Mouse (Mus musculus) cerebellum, adult 2 months (tissue): ENCODE data around the gene Rars2. TPM values are rescaled to one million over a fixed set of nuclear protein-coding genes. Genes with fewer than 3 reads are reported as not detected.
A peak's percentile ranks its signal among the peaks of the same experiment; 100 is the strongest.

Source experiments
- DNase-seq, 2 experiments: peaks; one replicate each; pipeline ENCODE4 v3.0.0; 2021
- H3K27ac ChIP-seq: fragments of 200-500 bp; 2 replicates; pipeline ENCODE4 v1.5.1; 2012; ENCODE audit warnings: low read length, control low read depth, inconsistent platforms; ENCODE audit not compliant: insufficient read depth
- H3K27me3 ChIP-seq: fragments of 200-500 bp; 2 replicates; pipeline ENCODE4 v1.6.1; 2012; ENCODE audit warnings: inconsistent platforms, mild to moderate bottlenecking, low read length, moderate library complexity; ENCODE audit not compliant: control insufficient read depth, insufficient read depth
- H3K4me1 ChIP-seq: fragments of 200-500 bp; 2 replicates; pipeline ENCODE4 v1.6.1; 2011; ENCODE audit warnings: low read length; ENCODE audit not compliant: control insufficient read depth, insufficient read depth
- H3K4me3 ChIP-seq: fragments of 200-500 bp; replicated peaks from 2 replicates; pipeline ENCODE3; 2011; ENCODE audit warnings: mild to moderate bottlenecking, low read depth, low read length, control low read depth; ENCODE audit not compliant: insufficient read depth
- CTCF ChIP-seq: fragments of 200-500 bp; IDR thresholded peaks from 2 replicates; pipeline ENCODE4 v1.5.1; 2011; ENCODE audit warnings: low read depth, mild to moderate bottlenecking, control low read depth, low read length, moderate library complexity, borderline replicate concordance; ENCODE audit not compliant: insufficient read depth
- POLR2A ChIP-seq: fragments of 200-500 bp; IDR thresholded peaks from 2 replicates; pipeline ENCODE4 v1.6.1; 2011; ENCODE audit warnings: low read length, control low read depth, borderline replicate concordance; ENCODE audit not compliant: insufficient read depth
- WGBS: fragments of 180-500 bp; shearing (Covaris S2); methylation state at CpG from one replicate; pipeline ENCODE4 v1.1.7; 2018; 5-methylcytosine and 5-hydroxymethylcytosine counted together
- polyA plus RNA-seq: library from polyadenylated mRNA; depleted of rRNA; stranded (reverse); fragments of >200 nt; gene quantifications from 2 replicates; pipeline ENCODE4 v1.2.3, GENCODE M21; 2012

Gene Rars2
- polyA plus RNA-seq, 1 experiment = 29.9 TPM

DNA sequence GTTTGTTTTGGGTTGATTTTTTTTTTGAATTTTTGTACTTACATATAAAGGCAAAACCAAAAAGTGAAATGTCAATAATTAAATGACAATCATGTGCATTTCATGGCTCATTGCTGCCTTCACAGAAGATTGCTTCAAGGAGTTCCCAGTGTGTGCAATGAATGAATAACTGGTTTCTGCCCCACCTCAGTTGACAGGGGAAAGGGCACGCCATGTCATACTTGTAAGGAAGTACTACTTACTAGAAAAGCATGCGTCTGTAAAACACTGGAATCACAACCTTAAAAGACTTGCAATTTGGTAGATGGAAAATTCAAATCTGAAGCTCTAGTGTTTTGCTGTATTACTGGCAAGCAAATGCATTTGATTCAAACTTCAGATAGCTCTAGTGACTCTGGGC, 44.3 kb downstream of the Rars2 start:
- DNase-seq = no peak
- WGBS = 94% methylated on average over 2 of the region's 2 CpGs
- Histone ChIP-seq H3K4me1 (no peaks in the 10 kb centered on the region), H3K4me3 (no peak overlapping the region), H3K27ac (no peak overlapping the region), H3K27me3 (no peaks in the 10 kb centered on the region)
- no peak for TF ChIP-seq POLR2A
- TF ChIP-seq CTCF = no peak

DNA sequence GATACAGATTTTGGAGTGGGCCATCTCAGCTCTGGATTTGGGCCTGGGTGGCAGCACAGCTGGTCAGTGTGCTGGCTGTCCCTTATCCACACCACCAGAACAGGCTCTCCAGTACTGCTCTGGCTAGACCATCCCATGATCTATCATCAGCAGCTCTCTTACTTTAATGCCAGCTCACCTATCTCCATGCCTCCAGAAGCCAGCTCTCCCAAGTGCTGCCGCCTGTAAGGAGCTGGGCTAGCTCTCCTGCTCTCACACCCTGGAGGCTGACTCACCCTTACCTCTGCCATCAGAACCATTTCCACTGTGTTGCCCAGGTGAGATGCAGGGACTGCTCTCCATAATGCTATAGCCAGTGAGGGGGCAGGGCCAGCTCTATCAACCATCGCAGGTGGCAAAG, 46.8 kb downstream of the Rars2 start:
- Histone ChIP-seq H3K27me3 (no peaks in the 10 kb centered on the region), H3K4me3 (no peak overlapping the region), H3K4me1 (no peaks in the 10 kb centered on the region), H3K27ac (no peak overlapping the region)
- DNase-seq = no peak
- 93% methylated on average over 2 of the region's 2 CpGs for WGBS
- no peak for TF ChIP-seq POLR2A
- TF ChIP-seq CTCF = no peak

DNA sequence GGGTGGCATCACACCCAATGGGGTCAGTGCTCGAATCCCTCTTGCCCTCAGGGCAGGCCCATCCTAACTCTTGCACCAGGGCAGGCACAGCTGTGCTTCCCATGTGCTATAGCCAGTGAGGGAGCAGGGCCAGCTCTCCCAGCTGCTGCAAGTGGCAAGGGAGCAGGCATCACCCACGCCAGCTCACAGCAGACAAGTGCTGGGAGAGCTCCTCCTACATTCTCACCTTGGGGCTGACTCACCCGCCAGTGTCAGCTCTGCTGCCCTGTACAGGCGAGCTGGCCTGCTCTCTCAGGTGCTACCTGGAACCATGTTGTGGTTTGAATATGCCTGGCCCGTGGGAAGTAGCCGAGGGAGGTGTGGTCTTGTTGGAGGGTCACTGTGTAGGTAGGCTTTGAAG, 47.2 kb downstream of the Rars2 start:
- Histone ChIP-seq H3K27me3 (no peaks in the 10 kb centered on the region), H3K4me3 (no peak overlapping the region), H3K27ac (no peak overlapping the region), H3K4me1 (no peaks in the 10 kb centered on the region)
- no peak for TF ChIP-seq POLR2A
- TF ChIP-seq CTCF = no peak
- DNase-seq = no peak
- 79% methylated on average over 6 of the region's 6 CpGs for WGBS

DNA sequence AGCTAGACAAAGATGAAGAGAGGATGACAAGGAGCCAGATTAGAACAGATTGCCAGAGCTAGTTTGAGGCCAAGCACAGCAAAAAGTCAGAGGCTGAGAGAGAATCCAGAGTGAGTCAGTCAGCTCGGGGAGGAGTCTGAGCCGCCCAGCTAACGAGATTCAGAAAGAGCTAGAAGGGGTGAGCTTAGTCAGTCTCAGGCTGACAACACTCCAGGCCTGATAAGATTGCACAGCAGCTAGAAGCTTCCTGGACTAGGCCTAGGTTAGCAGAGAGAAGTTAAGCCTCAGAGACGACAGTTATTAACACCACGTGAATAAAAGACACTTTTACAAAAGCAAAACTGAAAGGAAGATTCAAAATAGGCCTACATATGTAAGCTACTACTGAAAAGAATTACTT, 53.2 kb downstream of the Rars2 start:
- DNase-seq = no peak
- WGBS = 94% methylated on average over 5 of the region's 5 CpGs
- Histone ChIP-seq H3K4me1 (no peaks in the 10 kb centered on the region), H3K27me3 (no peaks in the 10 kb centered on the region), H3K27ac (no peak overlapping the region), H3K4me3 (no peak overlapping the region)
- TF ChIP-seq POLR2A (no peak), CTCF (no peak)

DNA sequence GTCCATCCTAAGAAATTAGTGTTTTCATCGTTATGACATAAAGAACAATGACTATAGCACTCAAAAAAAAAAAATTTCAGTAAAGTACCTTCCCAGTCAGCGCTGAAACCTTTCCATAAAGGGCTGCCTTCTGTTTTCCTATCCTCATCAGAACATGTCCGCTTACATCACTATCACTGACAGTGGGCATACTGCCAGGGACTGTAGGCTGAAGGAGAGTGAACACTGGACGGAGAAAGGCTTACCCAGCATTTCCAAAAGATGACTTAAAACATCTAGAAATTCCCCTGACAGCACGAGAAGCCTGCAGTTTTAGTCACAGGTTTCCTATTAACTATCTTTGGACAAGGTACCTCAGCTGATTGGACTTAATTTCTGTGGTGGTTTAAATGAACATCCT, 59.0 kb downstream of the Rars2 start:
- TF ChIP-seq POLR2A = no peak
- TF ChIP-seq CTCF = no peak
- Histone ChIP-seq H3K4me3 (no peak overlapping the region), H3K4me1 (peaks cover 6% of the 10 kb centered on the region; the same call in 1 of the 2 replicates), H3K27me3 (no peaks in the 10 kb centered on the region), H3K27ac (no peak overlapping the region)
- peak in 1 of 2 experiments; percentile 21 for DNase-seq
- WGBS = 72% methylated on average over 5 of the region's 5 CpGs

DNA sequence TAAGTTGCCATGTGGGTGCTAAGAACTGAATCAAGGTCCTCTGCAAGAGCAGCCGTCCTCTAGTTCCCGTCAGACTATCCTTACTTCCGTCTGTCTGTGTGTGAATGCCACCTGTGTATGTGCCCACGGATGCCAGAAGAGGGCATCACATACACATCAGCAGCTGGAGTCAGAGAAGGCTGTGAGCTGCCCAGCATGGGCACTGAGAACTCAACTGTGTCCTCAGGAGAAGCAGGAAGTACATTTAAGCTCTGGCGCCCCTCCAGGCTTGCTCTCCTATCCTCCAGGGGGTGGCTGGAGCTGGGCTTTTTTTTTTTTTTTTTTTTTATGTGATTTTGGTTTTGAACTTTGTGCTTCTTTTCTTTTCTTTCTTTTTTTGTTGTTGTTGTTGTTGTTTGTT, 65.8 kb downstream of the Rars2 start:
- no peak overlapping the region for H3K4me3 ChIP-seq
- no peaks in the 10 kb centered on the region for H3K27me3 ChIP-seq
- TF ChIP-seq POLR2A = no peak
- TF ChIP-seq CTCF = 0 out of 2 replicates have a peak, but pooled peaks have one; percentile 3
- DNase-seq = no peak
- H3K27ac ChIP-seq = no peak overlapping the region
- H3K4me1 ChIP-seq = peaks cover 8% of the 10 kb centered on the region; the same call in 1 of the 2 replicates
- WGBS = 86% methylated on average over 5 of the region's 5 CpGs

DNA sequence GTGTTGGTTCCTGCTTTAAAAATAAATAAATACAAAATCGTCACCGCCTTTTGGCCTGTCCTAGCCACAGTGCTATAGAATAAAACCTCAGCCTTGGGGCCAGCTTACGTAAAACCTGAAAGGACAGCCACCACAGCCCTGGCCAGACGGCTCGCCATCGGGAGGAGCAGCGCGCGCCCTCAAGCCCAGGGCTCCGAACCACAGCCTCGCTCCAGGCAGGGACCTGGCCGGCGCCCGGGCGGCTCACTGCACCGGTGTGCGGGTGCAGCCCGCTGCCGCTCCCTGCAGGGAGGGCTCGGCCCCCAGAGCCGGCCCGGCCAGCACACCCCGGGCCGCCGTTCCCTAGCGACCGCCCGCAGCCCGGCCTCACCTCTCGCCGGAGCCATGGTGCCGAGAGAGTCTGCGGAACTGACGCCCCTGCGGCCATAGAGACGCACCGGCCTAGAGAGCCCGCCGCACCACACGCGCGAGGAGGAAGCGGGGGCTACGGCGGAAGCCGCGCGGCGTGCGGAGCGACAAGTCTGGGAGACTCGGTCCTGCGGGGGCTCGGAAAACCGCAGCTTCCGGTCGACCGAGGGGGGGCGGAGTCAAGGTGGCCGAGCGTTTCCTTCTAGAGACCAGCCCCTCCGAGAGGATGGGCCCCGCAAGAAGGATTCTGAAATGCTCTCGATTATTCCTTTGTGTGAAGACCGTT, 72.3 kb downstream of the Rars2 start, which contains the start of gene Slc35a1:
Gene Slc35a1 (minus strand): TSS at position 565 of the 694 bp plus-strand sequence.
- Histone ChIP-seq H3K4me3 (peak within 1 kb of the TSS; percentile 87), H3K27me3 (no peaks in the 10 kb centered on the region), H3K4me1 (peaks cover 2% of the 10 kb centered on the region; the same call in 1 of the 2 replicates), H3K27ac (peak within 1 kb of the TSS; percentile 94)
- TF ChIP-seq POLR2A (peak; percentile 74; the same call in 1 of the 2 replicates), CTCF (no peak)
- DNase-seq = peak; percentile 96 to 97
- under 1% methylated on average over 65 of the region's 65 CpGs for WGBS

DNA sequence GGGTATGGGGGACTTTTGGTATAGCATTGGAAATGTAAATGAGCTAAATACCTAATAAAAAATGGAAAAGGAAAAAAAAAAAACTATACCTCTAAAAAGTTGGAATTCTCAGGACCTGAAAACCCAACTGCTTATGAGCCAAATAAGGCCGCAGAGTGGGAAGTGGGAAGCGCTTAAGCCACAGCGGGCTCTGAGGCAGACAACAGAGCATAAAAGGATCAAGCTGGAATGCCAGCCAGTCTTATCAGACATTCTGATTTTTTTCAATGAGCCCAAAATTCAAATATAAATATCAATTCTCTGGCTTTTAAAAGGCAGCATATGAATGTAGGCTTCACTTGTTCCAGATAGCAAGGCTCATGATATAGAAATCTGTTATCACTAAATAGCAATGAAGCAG, 73.3 kb downstream of the Rars2 start:
- Histone ChIP-seq H3K4me1 (peaks cover 2% of the 10 kb centered on the region; the same call in 1 of the 2 replicates), H3K27ac (no peak overlapping the region), H3K27me3 (no peaks in the 10 kb centered on the region), H3K4me3 (peak overlapping the region; percentile 29)
- DNase-seq = no peak
- 78% methylated on average over 3 of the region's 3 CpGs for WGBS
- TF ChIP-seq CTCF (no peak), POLR2A (no peak)
